Mouse (Mus musculus) midbrain, postnatal 0 days (tissue): ENCODE measurements at regions not wholly inside any gene's neighbourhood (a gene's known extent, or its start where the extent isn't known, plus 50 kb on each side); places are given as distances from the start of the nearest gene placed in this dataset.
A peak's percentile ranks its signal among the peaks of the same experiment; 100 is the strongest.

Experiments
- ATAC-seq: fragments of 200-750 bp; cut with Nextera tagmentation; 2 replicates; pipeline ENCODE4 v1.8.0; 2017; ENCODE audit warnings: moderate number of reproducible peaks, mild to moderate bottlenecking, moderate TSS enrichment, moderate library complexity; ENCODE audit not compliant: low FRiP score
- DNase-seq: peaks from one replicate; pipeline ENCODE4 v3.0.0-alpha.2; 2015; ENCODE audit warnings: low spot score
- H3K27ac ChIP-seq: fragments of 300-500 bp; sonication (generic); 2 replicates; pipeline ENCODE4 v1.5.1; 2014; ENCODE audit warnings: low read depth, mild to moderate bottlenecking, low read length, mixed read lengths
- H3K27me3 ChIP-seq: fragments of 300-500 bp; sonication (generic); 2 replicates; pipeline ENCODE4 v1.6.1; 2014; ENCODE audit warnings: low read length, control low read depth, mixed read lengths; ENCODE audit not compliant: insufficient read depth
- H3K36me3 ChIP-seq: fragments of 300-500 bp; sonication (generic); 2 replicates; pipeline ENCODE4 v1.6.1; 2014; ENCODE audit warnings: low read length, control low read depth, mixed read lengths; ENCODE audit not compliant: insufficient read depth
- H3K4me1 ChIP-seq: fragments of 300-500 bp; sonication (generic); 2 replicates; pipeline ENCODE4 v1.6.1; 2014; ENCODE audit warnings: mild to moderate bottlenecking, control low read depth, antibody characterized with exemption, low read length, mixed read lengths; ENCODE audit not compliant: insufficient read depth
- H3K4me2 ChIP-seq: fragments of 300-500 bp; sonication (generic); 2 replicates; pipeline ENCODE4 v1.6.1; 2014; ENCODE audit warnings: low read depth, mild to moderate bottlenecking, low read length, mixed read lengths; ENCODE audit not compliant: poor library complexity, severe bottlenecking
- H3K4me3 ChIP-seq: fragments of 300-500 bp; sonication (generic); 2 replicates; pipeline ENCODE4 v1.5.1; 2014; ENCODE audit warnings: low read depth, mild to moderate bottlenecking, low read length, moderate library complexity
- H3K9ac ChIP-seq: fragments of 300-500 bp; sonication (generic); replicated peaks from 2 replicates; pipeline ENCODE4 v1.6.1; 2014; ENCODE audit warnings: mild to moderate bottlenecking, low read length, moderate library complexity, mixed read lengths; ENCODE audit not compliant: poor library complexity, severe bottlenecking
- H3K9me3 ChIP-seq: fragments of 300-500 bp; sonication (generic); 2 replicates; pipeline ENCODE4 v1.6.1; 2016; ENCODE audit warnings: low read length, control low read depth
- CTCF ChIP-seq: IDR thresholded peaks from 2 replicates; pipeline ENCODE4 v1.5.1; 2016; ENCODE audit warnings: antibody characterized with exemption, mild to moderate bottlenecking
- WGBS: fragments of 180-500 bp; shearing (Covaris S2); extraction: QIAGEN DNeasy Blood & Tissue Kit; methylation state at CpG from one replicate; pipeline ENCODE4 v1.1.7; 2014; 5-methylcytosine and 5-hydroxymethylcytosine counted together

DNA sequence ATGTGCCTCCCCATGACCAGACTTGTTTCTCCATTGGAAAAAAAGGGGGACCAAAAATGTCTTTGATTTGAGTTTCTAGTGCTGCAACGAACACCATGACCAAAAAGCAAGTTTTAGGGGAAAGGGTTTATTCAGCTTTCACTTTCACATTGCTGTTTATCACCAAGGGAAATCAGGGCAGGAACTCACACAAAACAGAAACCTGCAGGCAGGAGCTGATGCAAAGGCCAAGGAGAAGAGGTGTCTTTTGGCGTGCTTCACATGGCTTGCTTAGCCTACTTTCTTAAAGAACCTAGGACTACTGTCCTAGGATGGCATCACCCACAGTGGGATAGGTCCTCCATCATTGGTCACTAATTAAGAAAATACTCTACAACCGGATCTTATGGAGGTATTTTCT lies 401.4 kb downstream of the Adcyap1 start:
- Histone ChIP-seq H3K9me3 (no peaks in the 10 kb centered on the region), H3K36me3 (no peaks in the 10 kb centered on the region), H3K4me2 (no peak overlapping the region), H3K27ac (no peak overlapping the region), H3K9ac (no peak overlapping the region), H3K4me3 (no peak overlapping the region), H3K4me1 (no peaks in the 10 kb centered on the region), H3K27me3 (no peaks in the 10 kb centered on the region)
- TF ChIP-seq CTCF = no peak
- ATAC-seq (no peak), DNase-seq (no peak)
- 87% methylated on average over 3 of the region's 3 CpGs for WGBS

DNA sequence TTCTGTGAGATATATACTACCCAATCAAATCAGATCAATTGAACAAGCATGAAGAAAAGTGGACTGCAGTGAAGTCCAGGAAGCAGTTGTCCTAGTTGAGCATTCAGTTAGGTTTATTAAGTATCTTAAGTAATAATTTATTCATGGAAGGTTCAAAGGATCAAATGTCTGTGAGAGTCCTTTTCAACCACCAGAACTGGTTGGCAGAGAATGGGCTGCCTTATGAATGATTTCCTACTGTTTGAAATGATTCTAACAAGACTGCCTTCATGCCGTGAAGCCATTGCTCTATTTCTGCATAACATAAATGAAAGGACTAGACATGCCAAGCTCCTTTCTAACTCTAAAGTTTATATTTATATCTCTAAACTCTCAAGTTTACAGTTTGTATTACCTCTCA lies 410.4 kb downstream of the Adcyap1 start:
- ATAC-seq (no peak), DNase-seq (no peak)
- Histone ChIP-seq H3K9me3 (no peaks in the 10 kb centered on the region), H3K4me3 (no peak overlapping the region), H3K36me3 (no peaks in the 10 kb centered on the region), H3K27ac (no peak overlapping the region), H3K9ac (no peak overlapping the region), H3K27me3 (no peaks in the 10 kb centered on the region), H3K4me1 (no peaks in the 10 kb centered on the region), H3K4me2 (no peak overlapping the region)
- WGBS = 61% methylated on average over 1 of the region's 1 CpGs
- no peak for TF ChIP-seq CTCF

DNA sequence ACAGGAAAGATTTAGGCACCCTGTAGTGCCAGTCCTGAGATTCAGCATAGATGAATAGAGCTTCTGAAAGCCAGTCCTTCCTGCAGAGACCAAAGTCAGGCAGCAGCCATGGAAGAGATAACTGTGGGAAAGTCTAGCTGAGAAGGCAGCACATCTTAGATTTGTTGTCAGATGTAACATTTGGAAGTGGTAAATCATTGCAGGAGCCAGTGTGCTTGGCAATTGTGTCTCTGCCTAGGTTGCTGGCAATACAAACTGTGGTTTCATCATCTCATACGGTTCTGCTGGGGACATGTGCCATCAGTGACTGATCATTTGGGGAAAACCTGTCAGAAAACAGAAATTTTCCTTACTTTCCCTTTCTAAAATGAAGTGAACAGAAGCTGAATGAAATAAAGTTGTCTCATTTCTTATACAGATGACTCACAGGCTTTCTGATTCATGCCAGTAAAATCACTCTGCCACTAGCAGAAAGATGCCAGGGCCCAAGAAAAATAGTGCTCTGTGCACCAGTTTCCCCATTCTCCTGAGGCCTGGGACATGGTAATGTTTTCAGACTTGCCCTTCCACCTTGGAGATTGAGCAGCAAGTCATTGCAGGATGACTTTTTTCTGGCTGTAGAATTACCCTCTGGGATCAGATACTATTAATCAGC lies 411.3 kb downstream of the Adcyap1 start:
- Histone ChIP-seq H3K36me3 (no peaks in the 10 kb centered on the region), H3K27me3 (no peaks in the 10 kb centered on the region), H3K9ac (no peak overlapping the region), H3K27ac (no peak overlapping the region), H3K4me2 (no peak overlapping the region), H3K4me3 (no peak overlapping the region), H3K4me1 (no peaks in the 10 kb centered on the region), H3K9me3 (no peaks in the 10 kb centered on the region)
- WGBS = 57% methylated on average over 1 of the region's 1 CpGs
- peak; percentile 51 for DNase-seq
- TF ChIP-seq CTCF = no peak
- peak; percentile 60; the same call in 1 of the 2 replicates for ATAC-seq
